Mouse (Mus musculus): ENCODE measurements around the gene Per1. TPM values are rescaled to one million over a fixed set of nuclear protein-coding genes. Genes with fewer than 3 reads are reported as not detected.
A peak's percentile ranks its signal among the peaks of the same experiment; 100 is the strongest.

The Per1 gene
- polyA plus RNA-seq, 1 experiment = 25.0 TPM

DNA sequence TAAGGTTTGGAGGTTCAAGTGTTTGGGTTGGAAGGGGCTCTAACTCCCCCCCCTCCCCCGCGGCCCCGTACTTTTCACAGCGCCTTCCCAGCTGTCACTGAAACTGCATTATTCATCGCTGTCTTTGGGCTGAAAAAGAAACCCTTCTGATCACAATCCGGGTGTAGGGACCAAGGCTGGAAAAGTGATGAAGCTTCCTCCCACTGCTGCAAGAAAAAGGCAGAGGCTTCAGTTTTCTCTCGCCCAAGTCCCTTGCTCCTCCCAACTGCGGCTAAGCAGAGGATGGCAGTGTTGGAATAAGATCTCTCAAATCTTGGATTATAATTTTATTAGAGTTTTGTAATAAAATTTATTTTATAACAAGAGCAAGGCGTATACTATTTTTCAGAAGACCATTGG lies 22.4 kb upstream of the Per1 start:
- no peaks in the 10 kb centered on the region for H3K9me3 ChIP-seq (replicated peaks; ENCODE audit: control insufficient read depth, insufficient read depth, low read length, poor library complexity, severe bottlenecking)
- H3K36me3 ChIP-seq (ENCODE audit: control insufficient read depth, insufficient read depth, low read length, poor library complexity, severe bottlenecking) = no peaks in the 10 kb centered on the region
- TF ChIP-seq CTCF (IDR thresholded peaks at IDR 0.05; ENCODE audit: low read depth, low read length) (no peak), EP300 (IDR thresholded peaks at IDR 0.05; ENCODE audit: insufficient read depth, low read depth, low read length) (no peak), POLR2A (IDR thresholded peaks at IDR 0.05; ENCODE audit: insufficient read depth, low read length) (no peak)
- H3K4me3 ChIP-seq (ENCODE audit: low read depth, low read length) = peak overlapping the region; percentile 54
- H3K27me3 ChIP-seq (ENCODE audit: control insufficient read depth, insufficient read depth, low read length, poor library complexity, severe bottlenecking) = no peaks in the 10 kb centered on the region
- peak overlapping the region; percentile 60; the same call in 1 of the 2 replicates for H3K27ac ChIP-seq (ENCODE audit: insufficient read depth, low read length)
- H3K4me1 ChIP-seq (ENCODE audit: control insufficient read depth, insufficient read depth, low read length) = peaks cover 5% of the 10 kb centered on the region
- peak overlapping the region; percentile 82 for H3K9ac ChIP-seq (ENCODE audit: low read depth, poor library complexity, severe bottlenecking)

DNA sequence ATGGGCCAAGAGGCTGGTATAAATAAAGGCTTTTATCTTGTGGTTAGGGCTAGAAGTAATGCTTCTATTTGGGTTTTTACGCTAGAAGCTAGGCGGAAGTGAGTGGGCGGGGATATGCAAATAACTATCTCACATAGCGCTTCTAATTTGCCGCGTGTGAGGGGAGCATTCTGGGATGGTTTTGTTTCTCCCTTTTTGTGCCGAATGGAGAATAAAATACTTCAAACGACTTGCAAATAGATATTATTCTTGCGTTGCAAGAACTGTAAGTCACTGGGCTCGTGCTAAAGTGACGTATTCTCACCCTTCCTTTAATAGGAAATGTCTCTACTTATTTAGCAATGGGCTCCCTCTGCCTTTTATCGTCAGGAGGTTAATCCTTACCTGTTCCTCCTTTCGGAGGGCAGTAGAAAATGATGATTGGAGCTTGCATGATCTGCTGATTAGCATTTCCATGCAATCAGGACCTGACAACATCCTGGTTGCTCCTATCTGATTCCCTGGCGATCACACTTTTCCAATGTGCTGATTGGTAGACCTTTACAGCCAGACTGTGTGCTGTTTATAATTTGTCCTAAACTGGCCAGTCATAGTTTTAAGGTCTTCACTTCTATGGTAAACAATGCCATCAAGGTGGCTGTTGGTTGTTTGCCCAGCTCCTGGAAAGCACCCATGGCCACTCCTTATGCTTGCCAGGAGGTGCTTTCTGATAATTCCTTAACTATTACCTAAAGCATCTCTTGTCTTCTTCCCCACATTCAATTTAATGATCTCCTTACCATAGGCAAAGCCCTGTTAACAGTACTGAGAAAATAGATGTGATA lies 21.7 kb upstream of the Per1 start:
- no peaks in the 10 kb centered on the region for H3K9me3 ChIP-seq (replicated peaks; ENCODE audit: control insufficient read depth, insufficient read depth, low read length, poor library complexity, severe bottlenecking)
- peaks cover 5% of the 10 kb centered on the region for H3K4me1 ChIP-seq (ENCODE audit: control insufficient read depth, insufficient read depth, low read length)
- H3K27me3 ChIP-seq (ENCODE audit: control insufficient read depth, insufficient read depth, low read length, poor library complexity, severe bottlenecking) = no peaks in the 10 kb centered on the region
- H3K36me3 ChIP-seq (ENCODE audit: control insufficient read depth, insufficient read depth, low read length, poor library complexity, severe bottlenecking) = no peaks in the 10 kb centered on the region
- no peak overlapping the region for H3K4me3 ChIP-seq (ENCODE audit: low read depth, low read length)
- peak overlapping the region; percentile 86 for H3K27ac ChIP-seq (ENCODE audit: insufficient read depth, low read length)
- H3K9ac ChIP-seq (ENCODE audit: low read depth, poor library complexity, severe bottlenecking) = peak overlapping the region; percentile 82
- TF ChIP-seq POLR2A (IDR thresholded peaks at IDR 0.05; ENCODE audit: insufficient read depth, low read length) (peak; percentile 100), CTCF (IDR thresholded peaks at IDR 0.05; ENCODE audit: low read depth, low read length) (no peak)

DNA sequence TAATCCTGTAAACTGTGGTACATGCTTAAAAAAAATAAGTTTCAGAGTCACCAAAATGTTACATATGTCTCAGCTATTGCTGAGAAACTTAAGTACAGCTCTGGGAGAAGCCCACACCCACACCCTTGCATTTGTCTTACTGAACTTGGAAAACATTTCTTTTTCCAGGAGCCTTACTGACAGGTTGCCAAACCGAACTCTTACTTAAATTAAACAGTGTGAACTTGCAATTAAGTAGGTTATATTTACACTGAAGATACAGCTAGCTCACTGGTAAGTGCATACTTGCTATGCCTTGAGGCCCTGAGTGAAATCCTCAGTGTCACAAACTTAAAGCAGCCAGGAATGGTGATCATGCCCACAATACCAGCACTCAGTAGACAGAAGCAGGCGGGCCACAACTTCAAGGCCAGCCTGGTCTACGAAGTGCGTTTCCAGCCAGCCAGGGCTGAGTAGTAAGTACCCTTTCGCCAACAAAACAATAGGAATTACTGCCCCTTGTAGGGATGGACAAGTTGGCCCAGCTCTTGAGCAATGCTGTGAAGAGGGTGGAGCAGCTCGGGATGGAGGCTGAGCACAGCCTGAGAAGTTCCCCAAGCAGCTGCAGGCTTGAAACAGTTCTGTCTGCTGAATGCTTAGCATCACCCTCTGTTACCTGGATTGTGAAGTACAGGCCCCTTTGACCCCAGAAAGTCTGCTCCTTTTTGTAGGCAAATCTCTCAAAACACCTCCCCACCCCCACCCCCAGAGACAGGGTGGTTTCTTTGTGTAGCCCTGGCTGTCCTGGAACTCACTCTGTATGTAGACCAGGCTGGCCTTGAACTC lies 20.9 kb upstream of the Per1 start:
- TF ChIP-seq EP300 (IDR thresholded peaks at IDR 0.05; ENCODE audit: insufficient read depth, low read depth, low read length) (no peak), POLR2A (IDR thresholded peaks at IDR 0.05; ENCODE audit: insufficient read depth, low read length) (no peak), CTCF (IDR thresholded peaks at IDR 0.05; ENCODE audit: low read depth, low read length) (no peak)
- peak overlapping the region; percentile 48 for H3K27ac ChIP-seq (ENCODE audit: insufficient read depth, low read length)
- 0 out of 2 replicates have a peak overlapping the region, but pooled peaks have one; percentile 3 for H3K9ac ChIP-seq (ENCODE audit: low read depth, poor library complexity, severe bottlenecking)
- no peaks in the 10 kb centered on the region for H3K9me3 ChIP-seq (replicated peaks; ENCODE audit: control insufficient read depth, insufficient read depth, low read length, poor library complexity, severe bottlenecking)
- peaks cover 5% of the 10 kb centered on the region for H3K4me1 ChIP-seq (ENCODE audit: control insufficient read depth, insufficient read depth, low read length)
- H3K27me3 ChIP-seq (ENCODE audit: control insufficient read depth, insufficient read depth, low read length, poor library complexity, severe bottlenecking) = no peaks in the 10 kb centered on the region
- H3K4me3 ChIP-seq (ENCODE audit: low read depth, low read length) = no peak overlapping the region
- no peaks in the 10 kb centered on the region for H3K36me3 ChIP-seq (ENCODE audit: control insufficient read depth, insufficient read depth, low read length, poor library complexity, severe bottlenecking)

DNA sequence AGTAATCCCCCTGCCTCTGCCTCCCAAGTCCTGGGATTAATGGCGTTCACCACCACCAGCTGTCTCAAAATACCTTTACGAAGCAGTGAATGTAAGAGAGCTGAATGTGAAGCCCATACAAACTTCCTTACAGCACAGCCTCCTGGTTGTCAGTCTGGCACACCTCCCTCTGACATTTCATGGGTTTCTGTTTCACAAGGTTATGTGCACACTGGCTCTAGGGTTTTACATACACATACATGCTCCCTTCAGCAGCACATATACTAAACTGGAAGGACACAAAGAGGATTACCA lies 20.3 kb upstream of the Per1 start:
- TF ChIP-seq EP300 (IDR thresholded peaks at IDR 0.05; ENCODE audit: insufficient read depth, low read depth, low read length) (no peak), CTCF (IDR thresholded peaks at IDR 0.05; ENCODE audit: low read depth, low read length) (no peak), POLR2A (IDR thresholded peaks at IDR 0.05; ENCODE audit: insufficient read depth, low read length) (no peak)
- Histone ChIP-seq H3K4me1 (ENCODE audit: control insufficient read depth, insufficient read depth, low read length) (peaks cover 5% of the 10 kb centered on the region), H3K27me3 (ENCODE audit: control insufficient read depth, insufficient read depth, low read length, poor library complexity, severe bottlenecking) (no peaks in the 10 kb centered on the region), H3K36me3 (ENCODE audit: control insufficient read depth, insufficient read depth, low read length, poor library complexity, severe bottlenecking) (no peaks in the 10 kb centered on the region), H3K9me3 (replicated peaks; ENCODE audit: control insufficient read depth, insufficient read depth, low read length, poor library complexity, severe bottlenecking) (no peaks in the 10 kb centered on the region), H3K4me3 (ENCODE audit: low read depth, low read length) (no peak overlapping the region), H3K9ac (ENCODE audit: low read depth, poor library complexity, severe bottlenecking) (0 out of 2 replicates have a peak overlapping the region, but pooled peaks have one; percentile 3), H3K27ac (ENCODE audit: insufficient read depth, low read length) (peak overlapping the region; percentile 48)

DNA sequence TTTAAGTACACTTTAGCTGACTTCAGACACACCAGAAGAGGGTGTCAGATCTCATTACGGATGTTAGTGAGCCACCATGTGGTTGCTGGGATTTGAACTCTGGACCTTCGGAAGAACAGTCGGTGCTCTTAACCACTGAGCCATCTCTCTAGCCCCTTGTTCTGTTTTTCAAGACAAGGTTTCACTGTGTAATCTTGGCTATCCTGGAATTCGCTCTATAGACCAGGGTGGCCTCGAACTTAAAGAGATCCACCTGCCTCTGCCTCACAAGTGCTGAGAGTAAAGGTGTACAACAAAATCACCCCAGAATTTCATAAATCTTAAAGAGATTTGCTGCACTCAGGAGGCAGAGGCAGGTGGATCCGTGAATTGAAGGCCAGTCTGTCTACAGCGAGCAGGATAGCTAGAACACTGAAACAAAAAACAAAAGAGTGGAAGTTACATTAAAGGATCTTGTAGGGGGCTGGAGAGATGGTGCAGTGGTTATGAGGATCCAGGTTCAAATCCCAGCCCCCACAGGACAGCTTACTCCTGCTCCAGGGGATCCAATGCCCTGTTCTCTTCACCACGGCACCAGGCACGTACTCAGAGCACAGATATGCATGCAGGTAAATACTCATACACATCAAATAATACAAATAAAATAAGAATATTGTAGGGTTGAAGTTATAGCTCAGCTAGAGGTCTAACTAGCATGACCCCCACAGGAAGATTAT lies 19.1 kb upstream of the Per1 start:
- Histone ChIP-seq H3K4me1 (ENCODE audit: control insufficient read depth, insufficient read depth, low read length) (peaks cover 5% of the 10 kb centered on the region), H3K9me3 (replicated peaks; ENCODE audit: control insufficient read depth, insufficient read depth, low read length, poor library complexity, severe bottlenecking) (no peaks in the 10 kb centered on the region), H3K27ac (ENCODE audit: insufficient read depth, low read length) (peak overlapping the region; percentile 66; the same call in 1 of the 2 replicates), H3K36me3 (ENCODE audit: control insufficient read depth, insufficient read depth, low read length, poor library complexity, severe bottlenecking) (no peaks in the 10 kb centered on the region), H3K27me3 (ENCODE audit: control insufficient read depth, insufficient read depth, low read length, poor library complexity, severe bottlenecking) (no peaks in the 10 kb centered on the region), H3K9ac (ENCODE audit: low read depth, poor library complexity, severe bottlenecking) (peak overlapping the region; percentile 45), H3K4me3 (ENCODE audit: low read depth, low read length) (peak overlapping the region; percentile 71)
- no peak for TF ChIP-seq CTCF (IDR thresholded peaks at IDR 0.05; ENCODE audit: low read depth, low read length)
- no peak for TF ChIP-seq POLR2A (IDR thresholded peaks at IDR 0.05; ENCODE audit: insufficient read depth, low read length)
- TF ChIP-seq EP300 (IDR thresholded peaks at IDR 0.05; ENCODE audit: insufficient read depth, low read depth, low read length) = no peak

All from ES-Bruce4 (cell line).